Mouse (Mus musculus): ENCODE data around the gene Arfip2.

GRCm38 (mm10) chr7:105621053-105621452, 19.2 kb downstream of the Arfip2 start:
- TF ChIP-seq POLR2A (IDR thresholded peaks at IDR 0.05; ENCODE audit: borderline replicate concordance, extremely low read depth, insufficient read depth, insufficient read length, poor library complexity, severe bottlenecking) = no peak
- TF ChIP-seq CTCF (IDR thresholded peaks at IDR 0.05; ENCODE audit: borderline replicate concordance, extremely low read depth, insufficient read depth, insufficient read length) = no peak

Measured in brain, embryonic 14.5 days (tissue).